Mouse (Mus musculus): Measurements from ENCODE around the gene Wdfy2.

GRCm38 (mm10) chr14:62956091-62956490 is 118.6 kb downstream of the Wdfy2 start:
- TF ChIP-seq CTCF (IDR thresholded peaks at IDR 0.05) = no peak
- no peak for TF ChIP-seq POLR2A (IDR thresholded peaks at IDR 0.05; ENCODE audit: insufficient read depth, low read depth, low read length)
